ENCODE assay signal across 10 mouse cellular contexts in the genomic region with DNA sequence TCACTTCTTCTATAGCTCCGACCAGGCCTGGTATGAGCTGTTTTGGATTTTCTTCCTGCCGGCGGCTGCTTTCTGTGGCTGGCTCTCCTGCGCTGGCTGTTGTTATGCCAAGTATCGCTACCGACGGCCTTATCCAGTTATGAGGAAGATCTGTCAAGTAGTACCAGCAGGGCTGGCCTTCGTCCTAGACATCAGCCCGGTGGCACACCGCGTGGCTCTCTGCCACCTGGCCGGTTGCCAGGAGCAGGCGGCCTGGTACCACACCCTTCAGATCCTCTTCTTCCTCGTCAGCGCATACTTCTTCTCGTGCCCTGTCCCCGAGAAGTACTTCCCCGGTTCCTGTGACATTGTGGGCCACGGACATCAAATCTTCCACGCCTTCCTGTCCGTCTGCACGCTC. TPM values are rescaled to one million over a fixed set of nuclear protein-coding genes. Genes with fewer than 3 reads are reported as not detected.
A peak's percentile ranks its signal among the peaks of the same experiment; 100 is the strongest.
DNase-seq lines count a peak whose midpoint lies in the region; ATAC-seq lines count a peak whose summit lies in the region.
"Had no signal": no experiment of that assay in that cellular context is flagged by ENCODE, and none has a peak within 500 bp of the region (broad histone marks: within the 10 kb centered on the region; RNA-seq: fewer than 3 reads in every experiment).

No protein-coding gene starts in this region.

- no peak overlapping the region for H3K4me3 ChIP-seq in kidney, embryonic 14.5 days (ENCODE audit: low read length)
- no peak overlapping the region for H3K4me3 ChIP-seq in midbrain, embryonic 14.5 days (replicated peaks; ENCODE audit: low read depth, low read length)
- H3K4me3 ChIP-seq: neural tube, embryonic 12.5 days had no signal

- H3K4me1 ChIP-seq in kidney, embryonic 14.5 days (ENCODE audit: control insufficient read depth, insufficient read depth, low read length) = no peaks in the 10 kb centered on the region
- H3K4me1 ChIP-seq in midbrain, embryonic 14.5 days (ENCODE audit: control insufficient read depth, insufficient read depth, low read length) = no peaks in the 10 kb centered on the region
- H3K4me1 ChIP-seq: neural tube, embryonic 12.5 days had no signal

- H3K36me3 ChIP-seq in kidney, embryonic 14.5 days (ENCODE audit: control insufficient read depth, insufficient read depth, low read length) = peaks cover 3% of the 10 kb centered on the region; the same call in 1 of the 2 replicates
- H3K36me3 ChIP-seq in midbrain, embryonic 14.5 days (ENCODE audit: control insufficient read depth, insufficient read depth, low read length) = peaks cover 22% of the 10 kb centered on the region; the same call in 1 of the 2 replicates

- H3K9me3 ChIP-seq in kidney, embryonic 14.5 days (ENCODE audit: control insufficient read depth, low read length) = no peaks in the 10 kb centered on the region
- H3K9me3 ChIP-seq in midbrain, embryonic 14.5 days (ENCODE audit: control insufficient read depth, low read length) = no peaks in the 10 kb centered on the region
- H3K9me3 ChIP-seq: neural tube, embryonic 12.5 days had no signal

- H3K27me3 ChIP-seq in kidney, embryonic 14.5 days (ENCODE audit: control insufficient read depth, insufficient read depth, low read length) = no peaks in the 10 kb centered on the region
- no peaks in the 10 kb centered on the region for H3K27me3 ChIP-seq in midbrain, embryonic 14.5 days (ENCODE audit: control insufficient read depth, insufficient read depth, low read length)
- H3K27me3 ChIP-seq: neural tube, embryonic 12.5 days; Patski had no signal

- WGBS in kidney, embryonic 14.5 days = 93% methylated on average over 22 of the region's 22 CpGs
- WGBS in midbrain, embryonic 14.5 days = 88% methylated on average over 22 of the region's 22 CpGs

- peak; percentile 22 for DNase-seq in kidney, postnatal 10 days
- peak; percentile 78 for DNase-seq in adrenal gland, adult 2 months
- DNase-seq in cerebellum, adult 9-11 months = peak; percentile 77
- DNase-seq in heart, postnatal 4 days = peak; percentile 85
- no peak for DNase-seq in midbrain, embryonic 14.5 days
- no peak for DNase-seq in kidney, adult 8-10 months
- no peak for DNase-seq in retina, embryonic 14.5 days (ENCODE audit: low spot score)

- no peak overlapping the region for H3K27ac ChIP-seq in kidney, embryonic 14.5 days (ENCODE audit: low read depth, low read length)
- H3K27ac ChIP-seq in midbrain, embryonic 14.5 days (replicated peaks; ENCODE audit: low read depth, low read length) = no peak overlapping the region
- H3K27ac ChIP-seq: neural tube, embryonic 12.5 days had no signal

- H3K4me2 ChIP-seq in kidney, embryonic 14.5 days (replicated peaks; ENCODE audit: low read depth, low read length) = no peak overlapping the region
- no peak overlapping the region for H3K4me2 ChIP-seq in midbrain, embryonic 14.5 days (ENCODE audit: low read length)
- H3K4me2 ChIP-seq: neural tube, embryonic 12.5 days had no signal

- H3K9ac ChIP-seq in kidney, embryonic 14.5 days (ENCODE audit: low read depth, low read length) = no peak overlapping the region
- H3K9ac ChIP-seq in midbrain, embryonic 14.5 days (replicated peaks; ENCODE audit: low read length) = no peak overlapping the region
- H3K9ac ChIP-seq: neural tube, embryonic 12.5 days had no signal

- no peak for ATAC-seq in kidney, embryonic 14.5 days (ENCODE audit: low FRiP score, low TSS enrichment)
- ATAC-seq in midbrain, embryonic 14.5 days (ENCODE audit: low FRiP score, low TSS enrichment) = no peak
- ATAC-seq: Patski had no signal

RNA-seq across cellular contexts. Expression of gene Efhc1, which starts 16.3 kb away (rescaled TPM):
- 2.4 and 3.4 TPM in 2 replicates for polyA plus RNA-seq in kidney, embryonic 14.5 days (2014; fragmentation: Nextera tagmentation; extraction: Ambion mirVana)
- 1 to 10 TPM; 1.7 to 2.1 TPM for total RNA-seq in adrenal gland, adult 2 months (2021)
- 0.35 and 0.41 TPM in 2 replicates for polyA plus RNA-seq in adrenal gland, adult 2 months (2012; rRNA removed)
- total RNA-seq in heart, postnatal 4 days (2021) = 1 to 10 TPM in 1 of 2 experiments, under 1 TPM in 1; 0.60 to 1.0 TPM
- 0.82 and 2.1 TPM in 2 replicates for polyA plus RNA-seq in midbrain, embryonic 14.5 days (2014; fragmentation: Nextera tagmentation; extraction: Ambion mirVana)

RNA-seq across cellular contexts. Expression of gene Paqr8, which starts 44.7 kb away (rescaled TPM):
- 2.5 and 5.1 TPM in 2 replicates for polyA plus RNA-seq in kidney, embryonic 14.5 days (2014; fragmentation: Nextera tagmentation; extraction: Ambion mirVana)
- 10 to 100 TPM; 39.7 to 51.8 TPM for total RNA-seq in adrenal gland, adult 2 months (2021)
- 133 and 147 TPM in 2 replicates for polyA plus RNA-seq in adrenal gland, adult 2 months (2012; rRNA removed)
- 1 to 10 TPM; 2.4 TPM for total RNA-seq in heart, postnatal 4 days (2021)
- polyA plus RNA-seq in midbrain, embryonic 14.5 days (2014; fragmentation: Nextera tagmentation; extraction: Ambion mirVana) = 25.7 and 26.7 TPM in 2 replicates

Comparison
In these comparisons a context has a peak if more than half of its experiments do, and no peak if none do; other contexts are left out.
1. DNase-seq: peak in kidney, postnatal 10 days (single experiment), adrenal gland, adult 2 months (single experiment), cerebellum, adult 9-11 months (single experiment) and heart, postnatal 4 days (single experiment); none in midbrain, embryonic 14.5 days (single experiment), kidney, adult 8-10 months (0 of 2) and retina, embryonic 14.5 days (single experiment).